Mouse (Mus musculus) fat pad, adult 2 months (tissue): ENCODE data around the gene Tmem63b.
"Not testable (repeated sequence)": the region's sequence is repeated elsewhere in the genome, so short reads cannot be mapped to it uniquely, and the experiment has no call there.

Source experiments
- DNase-seq: peaks from one replicate; pipeline ENCODE4 v3.0.0-alpha.2; 2011; ENCODE audit warnings: low read depth, low spot score; ENCODE audit errors: extremely low read depth

The Tmem63b gene

DNA sequence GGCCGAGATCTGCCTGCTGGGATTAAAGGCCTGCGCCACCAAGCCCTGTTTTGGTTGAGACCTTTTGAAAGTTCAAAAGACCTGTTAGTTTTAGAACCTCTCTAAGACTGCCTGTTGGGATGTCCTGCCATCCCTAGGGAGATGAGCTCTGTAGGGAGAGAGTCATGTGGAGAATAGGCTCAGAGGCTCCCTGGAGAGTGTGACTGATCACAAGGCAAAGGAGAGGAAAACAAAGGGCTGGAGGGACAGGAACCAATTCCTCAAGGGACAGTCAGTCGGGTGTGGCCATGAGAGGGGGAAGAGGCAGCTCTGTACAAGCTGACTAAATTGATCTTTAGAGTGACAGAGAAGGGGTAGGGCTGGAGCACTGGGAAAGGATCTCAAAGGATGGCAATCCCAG lies 58.5 kb downstream of the Tmem63b start:
- no peak for DNase-seq

DNA sequence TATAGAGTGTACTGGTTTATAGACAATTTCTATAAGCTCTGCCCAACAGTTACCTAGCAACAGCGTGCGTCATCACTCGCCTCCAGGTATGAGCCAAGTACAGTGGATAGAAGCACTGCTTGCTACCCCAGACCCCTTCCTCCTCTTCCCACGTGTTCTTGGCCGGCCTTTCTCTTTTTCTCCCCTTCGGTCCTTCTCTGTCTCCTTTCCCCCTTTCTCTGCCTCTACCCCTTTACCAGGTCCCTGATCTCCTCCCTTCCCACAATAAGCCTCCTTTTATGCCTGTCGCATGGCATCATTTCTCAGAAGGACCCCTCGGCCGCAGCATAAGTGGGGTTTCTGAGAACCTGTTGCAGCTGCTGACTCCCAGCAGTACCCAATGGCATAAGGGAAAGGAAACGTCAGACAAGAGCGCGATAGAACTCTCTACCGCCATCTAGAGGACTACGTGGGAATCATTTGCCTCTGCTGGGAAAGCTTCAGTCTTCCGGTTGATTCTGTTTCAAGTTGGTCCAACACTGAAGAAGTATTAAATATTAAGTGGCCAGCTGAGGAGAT lies 60.0 kb downstream of the Tmem63b start:
- no peak for DNase-seq

DNA sequence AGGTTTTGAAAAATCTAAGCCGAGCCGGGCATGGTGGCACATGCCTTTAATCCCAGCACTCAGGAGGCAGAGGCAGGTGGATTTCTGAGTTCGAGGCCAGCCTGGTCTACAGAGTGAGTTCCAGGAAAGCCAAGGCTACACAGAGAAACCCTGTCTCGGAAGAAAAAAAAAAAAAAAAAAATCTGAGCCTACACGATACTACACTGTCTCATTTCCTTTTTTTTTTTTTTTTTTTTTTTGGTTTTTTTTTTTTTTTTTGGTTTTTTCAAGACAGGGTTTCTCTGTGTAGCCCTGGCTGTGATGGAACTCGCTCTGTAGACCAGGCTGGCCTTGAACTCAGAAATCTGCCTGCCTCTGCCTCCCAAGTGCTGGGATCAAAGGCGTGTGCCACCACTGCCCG lies 63.3 kb downstream of the Tmem63b start:
- DNase-seq: not testable (repeated sequence)

DNA sequence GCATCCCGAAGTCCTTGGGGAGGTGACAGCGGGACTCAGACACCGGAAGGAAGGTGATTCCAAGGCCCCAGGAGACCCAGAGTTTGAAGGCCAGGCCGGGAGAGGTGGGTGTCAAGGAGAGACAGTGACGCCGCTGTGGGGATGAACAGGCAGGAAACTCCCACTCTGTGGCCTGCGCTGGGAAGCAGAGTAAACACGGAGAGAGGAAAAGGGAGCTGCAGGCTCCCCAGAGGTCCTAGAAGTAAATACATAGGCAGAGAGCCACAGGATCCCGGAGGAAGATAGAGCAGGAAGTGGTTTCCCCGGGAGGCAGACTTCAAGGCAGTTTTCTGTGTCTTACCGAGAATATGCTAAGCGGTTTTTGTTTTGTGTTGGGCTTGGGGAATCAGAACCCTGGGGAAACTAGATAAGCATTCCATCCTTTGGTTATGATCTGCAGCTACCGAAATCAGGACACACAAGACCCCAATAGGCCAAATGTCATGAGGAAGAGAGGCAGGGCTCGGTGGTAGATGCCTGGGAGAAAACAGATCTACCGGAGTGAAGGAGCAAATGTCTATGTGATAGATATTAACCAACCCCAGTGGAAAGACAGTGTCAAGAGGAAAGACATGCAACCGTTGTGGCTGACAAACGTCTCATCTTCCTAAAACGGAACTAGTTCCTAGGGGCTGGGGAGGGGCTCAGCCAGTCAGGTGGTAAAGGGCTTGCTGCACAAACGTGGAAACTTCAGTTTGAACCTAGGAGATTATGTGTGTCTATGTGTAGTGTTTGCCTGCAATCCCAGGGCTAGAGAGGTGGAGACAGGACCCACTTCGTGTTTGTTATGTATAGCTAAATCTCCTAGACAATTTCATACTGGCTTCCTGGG lies 67.1 kb downstream of the Tmem63b start:
- DNase-seq: no peak

DNA sequence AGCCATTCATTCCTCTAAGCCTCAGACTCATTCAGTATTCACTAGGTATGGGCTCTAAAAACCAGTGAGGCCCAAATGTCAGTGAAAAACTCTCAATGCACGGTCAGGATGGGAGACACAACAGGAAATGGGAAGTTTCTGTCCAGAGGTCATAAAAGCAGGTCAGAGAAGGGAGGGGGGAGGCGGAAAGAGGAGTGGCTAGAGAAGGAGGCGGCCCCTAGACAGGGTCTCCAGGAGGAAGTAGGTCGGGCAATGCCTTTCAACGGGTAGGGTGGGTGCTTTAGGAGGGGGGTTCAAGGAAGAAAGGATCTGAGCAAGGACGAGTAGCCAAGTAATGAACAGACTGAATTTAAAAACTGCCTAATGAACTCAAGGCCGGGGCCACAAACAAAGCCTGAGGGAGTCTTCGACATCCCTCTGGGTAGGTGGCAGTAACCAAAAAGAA lies 67.7 kb downstream of the Tmem63b start:
- no peak for DNase-seq

DNA sequence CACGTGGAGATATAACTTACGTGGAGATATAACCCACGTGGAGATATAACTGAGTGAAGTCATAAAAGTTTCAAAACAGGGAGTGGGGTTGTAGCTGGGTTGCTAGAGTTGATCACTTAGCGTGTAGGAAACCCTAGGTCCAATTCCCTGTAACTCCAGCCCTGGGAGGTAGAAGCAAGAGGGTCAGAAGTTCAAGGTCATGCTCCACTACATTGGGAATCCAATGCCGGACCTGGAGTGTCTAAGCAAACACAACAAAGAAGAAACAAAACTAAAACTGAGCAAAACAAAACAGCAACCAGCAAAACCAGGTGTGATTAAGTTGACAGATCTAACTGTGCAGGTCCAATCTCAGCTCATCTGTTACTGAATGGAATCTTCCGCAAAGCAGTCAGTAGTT lies 69.0 kb downstream of the Tmem63b start:
- no peak for DNase-seq

- no peak for DNase-seq
Observed at GRCm38 (mm10) chr17:45616679-45617078, 70.0 kb downstream of the Tmem63b start.

- no peak for DNase-seq
Observed at GRCm38 (mm10) chr17:45616046-45616650, 70.6 kb downstream of the Tmem63b start.

GRCm38 (mm10) chr17:45612921-45613320 lies 73.8 kb downstream of the Tmem63b start:
- no peak for DNase-seq

DNA sequence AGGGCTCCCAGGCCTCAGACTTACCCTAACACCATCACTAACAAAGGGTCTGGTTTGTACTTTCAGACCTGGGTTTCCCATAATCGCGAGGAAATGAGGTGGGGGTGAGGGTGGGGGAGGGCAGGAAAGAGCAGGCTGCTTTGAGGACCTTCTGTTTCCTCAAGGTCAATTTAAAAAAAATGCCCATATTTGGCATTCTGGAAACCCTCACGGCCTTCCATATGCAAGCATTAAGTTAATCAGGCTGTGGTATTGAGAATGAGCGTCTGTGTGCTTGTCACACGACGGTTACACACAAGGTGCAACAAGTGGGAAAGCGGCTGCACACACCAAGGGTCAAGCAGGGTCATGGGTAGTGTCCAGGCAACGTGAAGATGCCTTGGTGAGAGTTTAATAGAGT lies 74.7 kb downstream of the Tmem63b start:
- no peak for DNase-seq
